Comparison of ENCODE assay signal across 17 mouse cellular contexts in genomic region chr8:90597376-90597775, GRCm38 (mm10).
A peak's percentile ranks its signal among the peaks of the same experiment; 100 is the strongest.
DNase-seq lines count a peak whose midpoint lies in the region; ATAC-seq lines count a peak whose summit lies in the region.
"Had no signal": no experiment of that assay in that cellular context is flagged by ENCODE, and none has a peak within 500 bp of the region (broad histone marks: within the 10 kb centered on the region; RNA-seq: fewer than 3 reads in every experiment).

No protein-coding gene starts in this region.

- 92% methylated on average over 6 of the region's 6 CpGs for WGBS in limb, embryonic 10.5 days

- ATAC-seq in cerebellum, adult (ENCODE audit: insufficient number of reproducible peaks, low FRiP score, low TSS enrichment), result no peak
- ATAC-seq: CD4-positive, CD25-positive, alpha-beta regulatory T cell, adult 4 months; forebrain, embryonic 13.5 days had no signal

- no peak overlapping the region for H3K27ac ChIP-seq in limb, embryonic 10.5 days
- H3K27ac ChIP-seq: forebrain, embryonic 13.5 days; hindbrain, embryonic 10.5 days; neural tube, embryonic 13.5 days had no signal

- H3K36me3 ChIP-seq in limb, embryonic 10.5 days, result no peaks in the 10 kb centered on the region
- H3K36me3 ChIP-seq: G1E; hindbrain, embryonic 10.5 days; neural tube, embryonic 13.5 days had no signal

- no peak overlapping the region for H3K4me3 ChIP-seq in limb, embryonic 10.5 days
- H3K4me3 ChIP-seq: forebrain, embryonic 13.5 days; hindbrain, embryonic 10.5 days; neural tube, embryonic 13.5 days had no signal

- no peaks in the 10 kb centered on the region for H3K4me1 ChIP-seq in limb, embryonic 10.5 days
- H3K4me1 ChIP-seq: hindbrain, embryonic 10.5 days had no signal

- H3K27me3 ChIP-seq in limb, embryonic 10.5 days (ENCODE audit: low read depth, poor library complexity, severe bottlenecking), result no peaks in the 10 kb centered on the region
- H3K27me3 ChIP-seq: forebrain, embryonic 13.5 days; neural tube, embryonic 13.5 days had no signal

- H3K9me3 ChIP-seq in limb, embryonic 10.5 days (replicated peaks), result no peaks in the 10 kb centered on the region
- H3K9me3 ChIP-seq: forebrain, embryonic 13.5 days; neural tube, embryonic 13.5 days had no signal

- intact Hi-C loops in heart, postnatal 14 days (cut with DNase I), result no loop called here
- intact Hi-C loops in left cerebral cortex, postnatal 10 days (cut with DNase I), result no loop called here

- DNase-seq in cerebellum, adult 11 months, result peak; percentile 5
- DNase-seq in brain, adult 2 months (ENCODE audit: low read depth, low spot score), result peak; percentile 9
- peak; percentile 46 to 65 for DNase-seq in cerebellum, postnatal 25 days
- DNase-seq in heart, postnatal 14 days, result peak; percentile 40 to 42
- no peak for DNase-seq in left cerebral cortex, postnatal 10 days (ENCODE audit: extremely low spot score in 1 of 2, low spot score in 2 of 2)
- DNase-seq in limb, embryonic 10.5 days (ENCODE audit: low spot score), result no peak
- no peak for DNase-seq in ovary, postnatal 36 days (ENCODE audit: low spot score)
- DNase-seq: kidney, adult 8-10 months; kidney, postnatal 36 days; right cerebral cortex, postnatal 4 days; thymus, postnatal 4 days had no signal

Comparison
In these comparisons a context has a peak if more than half of its experiments do, and no peak if none do; other contexts are left out.
1. DNase-seq: peak in cerebellum, adult 11 months (single experiment), brain, adult 2 months (single experiment), cerebellum, postnatal 25 days (2 of 2) and heart, postnatal 14 days (2 of 2); none in left cerebral cortex, postnatal 10 days (0 of 2), limb, embryonic 10.5 days (single experiment) and ovary, postnatal 36 days (single experiment).